Mouse (Mus musculus): ENCODE data around the gene Nhsl2. TPM values are rescaled to one million over a fixed set of nuclear protein-coding genes. Genes with fewer than 3 reads are reported as not detected.
"Not testable (repeated sequence)": the region's sequence is repeated elsewhere in the genome, so short reads cannot be mapped to it uniquely, and the experiment has no call there.

Nhsl2 gene
- 16.3 and 17.4 TPM in 2 replicates for polyA plus RNA-seq (2014; fragmentation: Nextera tagmentation; extraction: Ambion mirVana)

DNA sequence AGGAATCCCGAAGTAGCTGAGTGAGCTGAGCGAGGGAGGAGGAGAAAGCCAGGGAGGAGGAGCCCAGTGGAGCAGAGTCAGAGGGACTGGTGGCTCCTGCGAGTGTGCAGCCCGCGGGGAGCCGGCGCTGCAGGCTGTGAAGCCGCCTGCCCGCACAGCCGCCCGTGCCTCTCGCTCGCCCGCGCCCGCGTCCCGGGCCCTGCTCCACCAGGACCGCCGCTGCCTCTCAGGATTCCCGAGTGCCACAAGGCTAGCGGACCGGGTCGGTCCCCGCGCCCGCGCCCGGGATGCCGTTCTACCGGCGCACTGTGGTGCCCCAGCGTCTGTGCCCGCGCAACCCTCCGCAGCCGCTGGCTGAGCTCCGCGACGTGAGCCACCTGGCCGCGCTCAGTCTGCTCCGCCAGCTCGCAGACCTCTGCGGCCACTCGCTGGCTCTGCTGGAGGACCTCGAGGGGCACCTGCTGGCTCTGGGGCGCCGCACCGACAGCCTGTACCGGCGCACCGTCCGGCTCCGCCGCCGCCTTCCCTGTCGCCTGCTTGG lies at the start of gene Nhsl2:
Gene Nhsl2, plus strand, starts transcription at position 105 of the 541 bp plus-strand sequence.
- ATAC-seq (ENCODE audit: insufficient number of reproducible peaks, insufficient read depth, low FRiP score, low read depth) = peak; percentile 78; the same call in 1 of the 2 replicates
- WGBS = 16% methylated on average over 45 of the region's 58 CpGs
- peak within 1 kb of the TSS; percentile 27; the same call in 1 of the 2 replicates for H3K27ac ChIP-seq (ENCODE audit: low read length)
- peak within 1 kb of the TSS; percentile 52 for H3K4me3 ChIP-seq (ENCODE audit: low read depth, low read length)
- peak within 1 kb of the TSS; percentile 48 for H3K9ac ChIP-seq (replicated peaks; ENCODE audit: low read depth, low read length)
- no peaks in the 10 kb centered on the region for H3K4me1 ChIP-seq (ENCODE audit: control insufficient read depth, insufficient read depth, low read length)
- H3K27me3 ChIP-seq (ENCODE audit: control insufficient read depth, insufficient read depth, low read length) = peaks cover 10% of the 10 kb centered on the region; the same call in 1 of the 2 replicates
- peak within 1 kb of the TSS; percentile 53 for H3K4me2 ChIP-seq (replicated peaks; ENCODE audit: low read depth, low read length)
- H3K9me3 ChIP-seq (ENCODE audit: control insufficient read depth, low read depth, low read length) = no peaks in the 10 kb centered on the region
- H3K36me3 ChIP-seq (ENCODE audit: control insufficient read depth, insufficient read depth, low read length) = no peaks in the 10 kb centered on the region

DNA sequence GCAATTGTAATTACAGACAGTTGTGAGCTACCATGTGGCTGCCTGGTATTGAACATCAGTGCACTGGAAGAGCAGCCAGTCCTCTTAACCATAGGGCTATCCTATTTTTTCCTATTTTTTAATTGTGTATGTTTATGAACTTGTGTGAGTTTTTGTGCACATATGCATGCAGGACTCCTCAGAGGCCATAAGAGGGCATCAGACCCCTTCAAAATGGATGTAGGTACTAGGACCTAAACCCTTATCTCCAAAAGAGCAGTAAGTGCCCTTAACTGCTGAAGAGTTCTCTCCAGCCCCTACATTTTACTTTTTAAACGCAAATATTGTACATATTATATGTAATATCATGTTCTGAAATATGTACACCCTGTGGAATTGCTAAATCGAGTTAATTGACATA lies 43.7 kb upstream of the Nhsl2 start:
- H3K4me3 ChIP-seq (ENCODE audit: low read depth, low read length) = no peak overlapping the region
- ATAC-seq (ENCODE audit: insufficient number of reproducible peaks, insufficient read depth, low FRiP score, low read depth) = no peak
- no peak overlapping the region for H3K9ac ChIP-seq (replicated peaks; ENCODE audit: low read depth, low read length)
- no peaks in the 10 kb centered on the region for H3K9me3 ChIP-seq (ENCODE audit: control insufficient read depth, low read depth, low read length)
- H3K27me3 ChIP-seq (ENCODE audit: control insufficient read depth, insufficient read depth, low read length) = no peaks in the 10 kb centered on the region
- no peak overlapping the region for H3K27ac ChIP-seq (ENCODE audit: low read length)
- H3K36me3 ChIP-seq (ENCODE audit: control insufficient read depth, insufficient read depth, low read length) = no peaks in the 10 kb centered on the region
- 24% methylated on average over 2 of the region's 2 CpGs for WGBS
- H3K4me2 ChIP-seq (replicated peaks; ENCODE audit: low read depth, low read length) = no peak overlapping the region
- H3K4me1 ChIP-seq (ENCODE audit: control insufficient read depth, insufficient read depth, low read length) = no peaks in the 10 kb centered on the region

DNA sequence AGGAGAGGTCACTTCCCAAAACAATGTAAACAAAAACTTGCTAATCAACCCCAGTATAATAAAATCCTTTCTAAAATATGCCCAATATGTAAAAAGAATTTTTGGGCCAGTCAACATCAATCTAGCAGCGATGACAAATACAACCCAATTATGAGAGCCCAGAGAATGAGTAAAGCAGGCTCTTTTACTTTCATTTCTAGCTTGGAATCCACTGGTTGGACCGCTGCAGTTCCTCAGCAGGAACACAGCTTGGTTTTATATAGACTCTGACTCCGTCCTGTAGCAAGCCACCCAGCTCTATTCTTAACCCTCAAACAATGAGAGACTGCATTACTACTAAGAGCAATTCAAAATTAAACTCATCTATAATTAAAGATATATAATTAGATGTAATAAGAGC lies 37.4 kb upstream of the Nhsl2 start:
- Histone ChIP-seq H3K36me3 (ENCODE audit: control insufficient read depth, insufficient read depth, low read length) (no peaks in the 10 kb centered on the region), H3K27ac (ENCODE audit: low read length) (no peak overlapping the region), H3K27me3 (ENCODE audit: control insufficient read depth, insufficient read depth, low read length) (no peaks in the 10 kb centered on the region), H3K4me3 (ENCODE audit: low read depth, low read length) (no peak overlapping the region), H3K9ac (replicated peaks; ENCODE audit: low read depth, low read length) (no peak overlapping the region), H3K9me3 (ENCODE audit: control insufficient read depth, low read depth, low read length) (no peaks in the 10 kb centered on the region), H3K4me1 (ENCODE audit: control insufficient read depth, insufficient read depth, low read length) (no peaks in the 10 kb centered on the region), H3K4me2 (replicated peaks; ENCODE audit: low read depth, low read length) (no peak overlapping the region)
- ATAC-seq (ENCODE audit: insufficient number of reproducible peaks, insufficient read depth, low FRiP score, low read depth) = no peak
- WGBS = 66% methylated on average over 3 of the region's 3 CpGs

DNA sequence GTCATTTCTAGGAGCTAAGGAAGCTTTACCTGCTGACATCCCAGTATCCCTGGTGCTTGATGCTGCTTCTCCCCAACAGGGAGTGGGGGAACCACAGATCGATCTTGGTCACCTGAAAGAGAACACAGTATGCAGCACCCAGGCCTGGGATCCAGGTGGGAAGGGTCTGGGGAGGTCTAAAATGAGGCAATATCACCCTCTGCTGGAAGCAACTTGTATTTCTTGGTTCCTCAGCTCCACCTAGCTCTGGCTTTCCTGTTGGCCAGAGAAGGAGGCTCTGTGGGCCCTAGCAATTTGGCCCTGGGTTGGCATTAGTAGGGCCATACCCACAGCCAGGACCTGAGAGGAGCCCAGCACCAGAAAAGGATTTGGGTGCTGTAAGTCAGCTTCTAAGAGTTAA lies 30.0 kb upstream of the Nhsl2 start:
- H3K4me2 ChIP-seq (replicated peaks; ENCODE audit: low read depth, low read length) = no peak overlapping the region
- H3K9ac ChIP-seq (replicated peaks; ENCODE audit: low read depth, low read length) = no peak overlapping the region
- H3K9me3 ChIP-seq (ENCODE audit: control insufficient read depth, low read depth, low read length) = no peaks in the 10 kb centered on the region
- no peaks in the 10 kb centered on the region for H3K36me3 ChIP-seq (ENCODE audit: control insufficient read depth, insufficient read depth, low read length)
- no peaks in the 10 kb centered on the region for H3K27me3 ChIP-seq (ENCODE audit: control insufficient read depth, insufficient read depth, low read length)
- no peak for ATAC-seq (ENCODE audit: insufficient number of reproducible peaks, insufficient read depth, low FRiP score, low read depth)
- no peaks in the 10 kb centered on the region for H3K4me1 ChIP-seq (ENCODE audit: control insufficient read depth, insufficient read depth, low read length)
- H3K4me3 ChIP-seq (ENCODE audit: low read depth, low read length) = no peak overlapping the region
- no peak overlapping the region for H3K27ac ChIP-seq (ENCODE audit: low read length)
- 42% methylated on average over 1 of the region's 1 CpGs for WGBS

DNA sequence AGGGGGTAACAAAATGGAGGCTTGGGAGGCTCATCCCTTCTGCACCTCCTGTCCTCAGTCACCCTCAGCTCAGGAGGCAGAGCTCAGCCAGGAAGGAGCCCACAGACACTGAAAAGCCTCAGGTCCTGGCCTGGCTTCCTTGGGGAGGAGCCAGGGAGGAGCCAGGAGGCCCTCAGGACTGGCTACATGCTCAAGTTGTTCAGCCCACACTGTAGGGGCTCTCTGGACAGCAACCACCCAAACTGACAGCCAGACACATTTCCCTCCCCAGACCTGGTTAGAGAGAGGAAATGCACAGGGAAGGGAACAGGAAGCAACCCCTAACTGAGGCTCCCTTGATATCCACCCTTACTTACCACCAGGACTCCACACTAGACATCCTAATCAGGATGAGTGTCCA lies 29.2 kb upstream of the Nhsl2 start:
- H3K4me1 ChIP-seq (ENCODE audit: control insufficient read depth, insufficient read depth, low read length); H3K9ac ChIP-seq (replicated peaks; ENCODE audit: low read depth, low read length); H3K4me2 ChIP-seq (replicated peaks; ENCODE audit: low read depth, low read length); H3K27me3 ChIP-seq (ENCODE audit: control insufficient read depth, insufficient read depth, low read length); H3K27ac ChIP-seq (ENCODE audit: low read length); H3K9me3 ChIP-seq (ENCODE audit: control insufficient read depth, low read depth, low read length); H3K4me3 ChIP-seq (ENCODE audit: low read depth, low read length); ATAC-seq (ENCODE audit: insufficient number of reproducible peaks, insufficient read depth, low FRiP score, low read depth); H3K36me3 ChIP-seq (ENCODE audit: control insufficient read depth, insufficient read depth, low read length): not testable (repeated sequence)

DNA sequence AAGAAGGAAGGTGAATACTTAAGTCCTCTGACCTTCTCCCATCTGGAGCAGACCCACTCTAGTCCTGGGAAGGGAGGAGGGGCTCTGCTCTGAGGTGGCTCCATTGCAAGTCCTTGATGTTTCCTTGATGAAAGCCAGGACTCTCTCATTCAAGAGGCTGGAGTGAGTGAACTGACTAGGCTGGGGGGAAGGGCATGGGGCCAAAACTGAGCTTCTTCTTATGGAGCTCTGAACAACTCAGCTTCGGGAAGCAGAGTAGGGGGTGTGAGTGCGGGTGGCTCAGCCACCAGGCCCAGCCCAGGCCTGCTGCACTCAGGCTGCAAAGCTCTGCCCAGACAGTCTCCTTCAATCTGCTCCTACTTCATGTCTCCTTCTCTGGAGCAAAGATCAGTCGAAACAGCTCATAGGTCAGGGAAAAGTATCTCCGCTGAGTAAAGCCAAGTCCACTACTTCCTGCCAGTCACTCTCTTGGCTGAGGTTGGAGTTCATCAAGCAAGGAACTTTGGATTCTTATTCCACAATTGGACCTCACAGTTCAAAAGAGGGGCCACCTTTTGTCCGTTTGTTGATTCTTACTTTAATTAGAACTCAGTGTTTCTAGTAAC lies 1.9 kb upstream of the Nhsl2 start:
- 52% methylated on average over 5 of the region's 5 CpGs for WGBS
- Histone ChIP-seq H3K36me3 (ENCODE audit: control insufficient read depth, insufficient read depth, low read length) (no peaks in the 10 kb centered on the region), H3K4me2 (replicated peaks; ENCODE audit: low read depth, low read length) (no peak overlapping the region), H3K9me3 (ENCODE audit: control insufficient read depth, low read depth, low read length) (no peaks in the 10 kb centered on the region), H3K9ac (replicated peaks; ENCODE audit: low read depth, low read length) (no peak overlapping the region), H3K27me3 (ENCODE audit: control insufficient read depth, insufficient read depth, low read length) (peaks cover 10% of the 10 kb centered on the region; the same call in 1 of the 2 replicates), H3K4me3 (ENCODE audit: low read depth, low read length) (no peak overlapping the region), H3K4me1 (ENCODE audit: control insufficient read depth, insufficient read depth, low read length) (no peaks in the 10 kb centered on the region), H3K27ac (ENCODE audit: low read length) (no peak overlapping the region; the same call in 1 of the 2 replicates)
- ATAC-seq (ENCODE audit: insufficient number of reproducible peaks, insufficient read depth, low FRiP score, low read depth) = peak; percentile 61; the same call in 1 of the 2 replicates

DNA sequence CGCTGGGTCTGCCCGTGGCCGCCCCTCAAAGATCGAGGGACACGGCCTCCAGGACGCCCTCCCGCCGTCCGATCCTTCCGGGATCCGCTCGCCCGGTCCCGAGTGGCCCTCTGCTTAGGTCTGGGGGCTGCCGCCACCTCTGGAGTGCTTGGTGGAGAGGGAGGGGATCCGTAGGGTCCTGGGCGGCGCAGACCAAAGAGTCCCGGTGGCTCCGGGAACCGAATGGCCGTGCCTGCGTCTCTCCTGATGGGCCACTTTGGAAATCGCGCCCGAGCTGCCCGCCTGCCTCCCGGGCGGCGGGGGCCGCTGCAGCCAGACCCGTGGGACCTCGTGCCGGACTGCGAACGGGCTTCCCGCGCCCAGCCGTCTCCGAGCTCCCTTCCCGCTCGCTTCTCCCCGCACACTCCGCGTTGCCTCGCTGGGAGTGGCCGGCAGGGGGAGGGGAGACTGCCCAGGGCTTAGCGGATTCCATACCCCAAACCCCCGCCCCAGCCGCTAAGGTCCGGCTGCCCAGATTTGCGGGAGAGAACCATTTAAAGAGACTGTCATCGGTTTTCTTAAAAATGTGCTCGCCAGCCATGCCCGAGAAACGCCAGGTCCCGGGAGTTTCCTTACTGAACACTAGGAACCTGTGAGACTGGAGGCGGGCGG lies 841 bp downstream of the Nhsl2 start:
- no peak for ATAC-seq (ENCODE audit: insufficient number of reproducible peaks, insufficient read depth, low FRiP score, low read depth)
- WGBS = 22% methylated on average over 56 of the region's 59 CpGs
- H3K27me3 ChIP-seq (ENCODE audit: control insufficient read depth, insufficient read depth, low read length) = peaks cover 10% of the 10 kb centered on the region; the same call in 1 of the 2 replicates

DNA sequence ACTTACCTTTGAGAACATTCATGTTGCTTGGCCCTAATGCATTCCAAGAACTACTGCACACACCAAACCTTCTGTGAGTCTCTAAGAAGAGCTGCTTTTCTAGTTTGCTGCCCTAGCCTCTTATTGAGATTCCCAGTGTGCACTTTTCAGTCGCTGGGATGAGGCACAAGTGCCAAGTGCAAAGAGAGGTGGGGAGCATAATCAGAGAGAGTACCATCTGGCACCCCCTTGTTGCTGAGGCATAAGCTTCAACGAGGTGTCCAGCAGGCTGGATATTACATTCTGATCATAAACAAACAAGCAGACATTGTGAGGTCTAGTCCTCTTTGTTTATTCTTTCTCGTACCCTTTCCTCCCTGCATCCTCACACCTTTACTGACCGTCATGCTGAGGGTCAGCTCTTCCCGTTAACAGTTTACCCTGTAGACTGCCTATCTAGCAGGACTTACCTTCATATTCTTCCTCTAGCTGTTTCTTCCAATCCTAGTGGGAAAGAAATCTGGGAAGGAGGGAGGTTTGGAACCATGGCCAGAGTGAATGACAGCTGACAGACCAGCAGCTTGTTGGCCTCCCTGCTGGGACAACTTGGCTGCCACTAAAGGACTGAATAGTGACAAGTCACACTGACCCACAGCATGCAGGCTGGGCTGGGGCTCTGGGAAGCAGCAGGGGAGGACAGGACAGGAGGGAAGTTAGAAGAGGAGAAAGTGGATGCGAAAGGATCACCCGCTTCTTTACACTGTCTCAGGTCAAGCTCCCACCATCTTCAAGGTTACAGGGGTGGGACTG lies 2.6 kb downstream of the Nhsl2 start:
- peak overlapping the region; percentile 53; the same call in 1 of the 2 replicates for H3K4me2 ChIP-seq (replicated peaks; ENCODE audit: low read depth, low read length)
- H3K27me3 ChIP-seq (ENCODE audit: control insufficient read depth, insufficient read depth, low read length) = peaks cover 10% of the 10 kb centered on the region; the same call in 1 of the 2 replicates
- H3K4me1 ChIP-seq (ENCODE audit: control insufficient read depth, insufficient read depth, low read length) = no peaks in the 10 kb centered on the region
- no peak overlapping the region for H3K9ac ChIP-seq (replicated peaks; ENCODE audit: low read depth, low read length)
- H3K9me3 ChIP-seq (ENCODE audit: control insufficient read depth, low read depth, low read length) = no peaks in the 10 kb centered on the region
- WGBS = 58% methylated on average over 7 of the region's 7 CpGs
- no peak overlapping the region for H3K4me3 ChIP-seq (ENCODE audit: low read depth, low read length)
- no peak overlapping the region for H3K27ac ChIP-seq (ENCODE audit: low read length)
- H3K36me3 ChIP-seq (ENCODE audit: control insufficient read depth, insufficient read depth, low read length) = no peaks in the 10 kb centered on the region
- ATAC-seq (ENCODE audit: insufficient number of reproducible peaks, insufficient read depth, low FRiP score, low read depth) = no peak

More for the DNA sequence above, 841 bp downstream of the Nhsl2 start:
- H3K9me3 ChIP-seq (ENCODE audit: control insufficient read depth, low read depth, low read length) = no peaks in the 10 kb centered on the region
- H3K4me1 ChIP-seq (ENCODE audit: control insufficient read depth, insufficient read depth, low read length) = no peaks in the 10 kb centered on the region
- peak overlapping the region; percentile 52 for H3K4me3 ChIP-seq (ENCODE audit: low read depth, low read length)
- H3K4me2 ChIP-seq (replicated peaks; ENCODE audit: low read depth, low read length) = peak overlapping the region; percentile 53
- H3K36me3 ChIP-seq (ENCODE audit: control insufficient read depth, insufficient read depth, low read length) = no peaks in the 10 kb centered on the region
- H3K27ac ChIP-seq (ENCODE audit: low read length) = peak overlapping the region; percentile 27; the same call in 1 of the 2 replicates
- H3K9ac ChIP-seq (replicated peaks; ENCODE audit: low read depth, low read length) = peak overlapping the region; percentile 48

Data from stomach, embryonic 14.5 days (tissue).